Mouse (Mus musculus): ENCODE results near the gene Map3k6. TPM values are rescaled to one million over a fixed set of nuclear protein-coding genes. Genes with fewer than 3 reads are reported as not detected.

Gene Map3k6
- polyA plus RNA-seq, 1 experiment from 2014 or later = 1.7 TPM

DNA sequence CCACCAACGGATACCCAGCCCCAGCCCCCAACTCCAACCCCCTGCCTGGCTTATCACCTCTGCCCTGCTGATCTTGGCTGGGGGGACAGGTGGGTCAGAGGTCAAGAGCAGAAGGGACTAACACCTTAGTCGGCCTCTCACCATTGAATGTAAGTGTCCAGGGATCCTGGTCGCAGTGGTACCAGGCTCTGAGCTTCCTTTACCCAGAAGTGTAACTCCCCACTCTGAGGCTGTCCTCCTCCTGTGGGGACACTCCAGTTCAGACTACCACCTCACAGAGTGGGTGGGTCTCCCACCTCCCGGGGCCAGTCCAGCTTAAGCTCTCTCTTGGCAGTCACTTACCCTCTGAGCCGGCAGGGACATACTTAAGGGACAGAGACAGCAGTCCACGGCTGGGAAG, 14.8 kb downstream of the Map3k6 start:
- Histone ChIP-seq H3K27ac (no peak overlapping the region), H3K27me3 (peaks cover 63% of the 10 kb centered on the region), H3K9ac (no peak overlapping the region), H3K9me3 (replicated peaks) (no peaks in the 10 kb centered on the region), H3K4me2 (no peak overlapping the region), H3K4me3 (replicated peaks) (no peak overlapping the region), H3K36me3 (no peaks in the 10 kb centered on the region), H3K4me1 (replicated peaks) (peaks cover 19% of the 10 kb centered on the region)
- ATAC-seq (ENCODE audit: low read depth) = no peak
- WGBS (ENCODE audit: insufficient replicate concordance) = 49% methylated on average over 6 of the region's 6 CpGs
- DNase-seq = no peak

- DNase-seq (no peak), ATAC-seq (ENCODE audit: low read depth) (no peak)
- 27% methylated on average over 24 of the region's 24 CpGs for WGBS (ENCODE audit: insufficient replicate concordance)
- Histone ChIP-seq H3K27me3 (peaks cover 50% of the 10 kb centered on the region), H3K4me2 (peak overlapping the region; percentile 22), H3K36me3 (no peaks in the 10 kb centered on the region), H3K4me3 (replicated peaks) (no peak overlapping the region), H3K27ac (no peak overlapping the region), H3K9me3 (replicated peaks) (no peaks in the 10 kb centered on the region), H3K9ac (no peak overlapping the region), H3K4me1 (replicated peaks) (peaks cover 11% of the 10 kb centered on the region)
These were observed 16.2 kb downstream of the Map3k6 start for GRCm38 (mm10) chr4:133256820-133257219.

DNA sequence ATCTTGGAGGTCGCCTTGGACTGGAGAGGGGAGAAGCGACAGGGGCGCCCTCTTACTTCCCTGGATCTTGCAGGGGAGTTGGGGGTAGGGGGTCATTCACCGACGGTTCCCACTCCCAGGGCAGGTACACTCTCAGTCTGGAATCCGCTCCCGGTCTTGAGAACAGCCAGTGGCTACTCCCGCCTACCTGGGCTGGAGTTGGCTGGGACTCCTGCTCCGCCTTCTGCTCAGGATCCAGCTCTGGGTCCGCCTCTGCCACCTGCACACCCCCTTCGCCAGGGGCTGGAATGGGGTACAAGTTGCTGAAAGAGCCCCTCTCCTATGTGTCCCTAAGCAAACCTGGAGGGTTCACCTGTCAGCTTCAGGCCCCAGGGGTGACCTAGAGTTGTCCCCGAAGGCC, 16.6 kb downstream of the Map3k6 start:
- H3K9ac ChIP-seq = no peak overlapping the region
- 49% methylated on average over 11 of the region's 12 CpGs for WGBS (ENCODE audit: insufficient replicate concordance)
- ATAC-seq (ENCODE audit: low read depth) = no peak
- H3K4me2 ChIP-seq = peak overlapping the region; percentile 22
- DNase-seq = no peak
- H3K27ac ChIP-seq = no peak overlapping the region
- no peaks in the 10 kb centered on the region for H3K9me3 ChIP-seq (replicated peaks)
- H3K36me3 ChIP-seq = no peaks in the 10 kb centered on the region
- peaks cover 46% of the 10 kb centered on the region for H3K27me3 ChIP-seq
- H3K4me1 ChIP-seq (replicated peaks) = peaks cover 14% of the 10 kb centered on the region
- no peak overlapping the region for H3K4me3 ChIP-seq (replicated peaks)

GRCm38 (mm10) chr4:133257798-133258408, 17.3 kb downstream of the Map3k6 start:
- ATAC-seq (ENCODE audit: low read depth) (0 out of 2 replicates have a peak, but pooled peaks have one; percentile 22), DNase-seq (no peak)
- WGBS (ENCODE audit: insufficient replicate concordance) = 59% methylated on average over 12 of the region's 12 CpGs

DNA sequence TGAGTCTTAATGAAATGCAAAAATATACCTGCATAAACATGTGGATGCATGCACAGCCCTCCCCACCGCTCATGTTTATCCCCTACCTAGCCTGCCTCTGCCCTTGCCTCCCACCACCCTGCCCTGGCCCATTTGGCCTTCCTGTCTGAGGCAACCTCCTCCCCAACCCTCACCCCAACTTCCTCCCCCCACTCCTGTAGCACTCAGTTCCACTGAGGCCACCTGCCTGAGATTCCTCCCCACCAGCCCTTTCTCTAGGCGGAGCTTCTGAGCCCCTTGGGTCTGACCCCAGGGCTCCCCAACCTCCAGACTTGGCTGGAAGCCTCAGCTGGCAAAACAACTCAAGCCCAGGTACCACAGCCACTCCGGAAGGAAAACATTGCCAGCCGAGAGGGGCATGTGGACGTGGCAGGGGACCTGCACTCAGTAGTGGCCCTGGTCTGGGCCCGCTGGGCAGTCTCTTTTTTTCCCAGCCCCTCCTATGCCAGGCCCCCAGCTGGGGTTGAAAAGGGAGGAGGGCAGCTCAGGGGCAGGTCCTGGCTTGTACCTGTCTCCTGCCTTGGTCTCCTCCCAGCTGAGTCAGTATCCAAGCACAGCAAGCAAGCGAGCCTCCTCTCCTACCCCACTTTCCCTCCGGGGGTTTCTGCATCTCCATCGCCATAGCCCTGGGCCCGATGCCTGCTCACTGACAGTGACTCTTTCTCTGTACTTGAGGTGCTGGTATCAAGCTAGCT, 21.2 kb downstream of the Map3k6 start:
- Histone ChIP-seq H3K9ac (no peak overlapping the region), H3K27me3 (peaks cover 20% of the 10 kb centered on the region), H3K36me3 (peaks cover 26% of the 10 kb centered on the region), H3K9me3 (replicated peaks) (no peaks in the 10 kb centered on the region), H3K27ac (no peak overlapping the region), H3K4me3 (replicated peaks) (no peak overlapping the region), H3K4me2 (no peak overlapping the region), H3K4me1 (replicated peaks) (peaks cover 21% of the 10 kb centered on the region)
- DNase-seq (no peak), ATAC-seq (ENCODE audit: low read depth) (no peak)
- 52% methylated on average over 10 of the region's 10 CpGs for WGBS (ENCODE audit: insufficient replicate concordance)

More at GRCm38 (mm10) chr4:133257798-133258408, 17.3 kb downstream of the Map3k6 start:
- peaks cover 21% of the 10 kb centered on the region for H3K4me1 ChIP-seq (replicated peaks)
- H3K4me3 ChIP-seq (replicated peaks) = no peak overlapping the region
- no peak overlapping the region for H3K27ac ChIP-seq
- H3K9me3 ChIP-seq (replicated peaks) = no peaks in the 10 kb centered on the region
- H3K4me2 ChIP-seq = no peak overlapping the region
- H3K36me3 ChIP-seq = no peaks in the 10 kb centered on the region
- peaks cover 44% of the 10 kb centered on the region for H3K27me3 ChIP-seq
- H3K9ac ChIP-seq = no peak overlapping the region

DNA sequence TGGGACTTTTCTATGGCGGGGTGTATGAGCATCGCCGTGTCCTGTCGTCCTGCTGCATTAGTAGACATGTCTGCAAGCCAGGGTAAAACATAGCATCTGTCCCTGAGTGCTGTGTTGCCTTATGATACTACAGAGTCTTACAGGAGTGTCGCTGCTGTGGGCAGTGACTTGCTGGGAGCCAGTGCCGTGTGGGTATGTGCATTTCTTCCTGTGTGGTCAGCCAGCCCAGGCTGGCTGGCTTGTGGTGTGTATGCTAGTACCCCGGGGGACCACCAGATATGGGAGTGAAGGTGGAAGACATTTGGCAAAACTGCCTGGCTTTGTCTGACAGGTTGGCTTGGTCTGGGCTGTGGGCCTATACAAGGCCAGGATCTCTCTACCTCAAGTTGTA, 21.8 kb downstream of the Map3k6 start:
- no peak for ATAC-seq (ENCODE audit: low read depth)
- WGBS (ENCODE audit: insufficient replicate concordance) = 46% methylated on average over 7 of the region's 7 CpGs
- Histone ChIP-seq H3K4me2 (no peak overlapping the region), H3K27me3 (peaks cover 14% of the 10 kb centered on the region; the same call in 1 of the 2 replicates), H3K4me3 (replicated peaks) (no peak overlapping the region), H3K9me3 (replicated peaks) (no peaks in the 10 kb centered on the region), H3K27ac (no peak overlapping the region), H3K36me3 (peaks cover 32% of the 10 kb centered on the region), H3K9ac (no peak overlapping the region), H3K4me1 (replicated peaks) (peaks cover 20% of the 10 kb centered on the region)
- no peak for DNase-seq

- peaks cover 9% of the 10 kb centered on the region; the same call in 1 of the 2 replicates for H3K27me3 ChIP-seq
- 32% methylated on average over 7 of the region's 7 CpGs for WGBS (ENCODE audit: insufficient replicate concordance)
- H3K36me3 ChIP-seq = peaks cover 37% of the 10 kb centered on the region
- no peak within 1 kb of the TSS for H3K4me2 ChIP-seq
- H3K4me3 ChIP-seq (replicated peaks) = no peak within 1 kb of the TSS
- no peak within 1 kb of the TSS for H3K27ac ChIP-seq
- DNase-seq = no peak
- ATAC-seq (ENCODE audit: low read depth) = no peak
- no peaks in the 10 kb centered on the region for H3K9me3 ChIP-seq (replicated peaks)
- H3K4me1 ChIP-seq (replicated peaks) = peaks cover 16% of the 10 kb centered on the region
- no peak within 1 kb of the TSS for H3K9ac ChIP-seq
These were observed 22.3 kb downstream of the Map3k6 start, which contains the start of gene Sytl1 for GRCm38 (mm10) chr4:133262882-133263281. Gene Sytl1, minus strand, starts transcription at chr4:133263113.

GRCm38 (mm10) chr4:133263756-133264155, 23.1 kb downstream of the Map3k6 start:
- no peak for DNase-seq
- H3K27ac ChIP-seq = no peak overlapping the region
- ATAC-seq (ENCODE audit: low read depth) = no peak
- no peaks in the 10 kb centered on the region for H3K9me3 ChIP-seq (replicated peaks)
- H3K27me3 ChIP-seq = 0 out of 2 replicates have a peak, but pooled peaks cover 3% of the 10 kb centered on the region
- H3K36me3 ChIP-seq = peaks cover 46% of the 10 kb centered on the region
- no peak overlapping the region for H3K9ac ChIP-seq
- H3K4me1 ChIP-seq (replicated peaks) = peaks cover 15% of the 10 kb centered on the region
- WGBS (ENCODE audit: insufficient replicate concordance) = 70% methylated on average over 5 of the region's 5 CpGs
- H3K4me2 ChIP-seq = no peak overlapping the region
- H3K4me3 ChIP-seq (replicated peaks) = no peak overlapping the region

GRCm38 (mm10) chr4:133264559-133264958, 23.9 kb downstream of the Map3k6 start:
- no peak overlapping the region for H3K4me3 ChIP-seq (replicated peaks)
- H3K27ac ChIP-seq = no peak overlapping the region
- H3K9me3 ChIP-seq (replicated peaks) = no peaks in the 10 kb centered on the region
- H3K4me1 ChIP-seq (replicated peaks) = peaks cover 15% of the 10 kb centered on the region
- H3K27me3 ChIP-seq = no peaks in the 10 kb centered on the region
- no peak overlapping the region for H3K9ac ChIP-seq
- ATAC-seq (ENCODE audit: low read depth) (no peak), DNase-seq (no peak)
- H3K36me3 ChIP-seq = peaks cover 54% of the 10 kb centered on the region
- H3K4me2 ChIP-seq = no peak overlapping the region
- WGBS (ENCODE audit: insufficient replicate concordance) = 72% methylated on average over 2 of the region's 2 CpGs

DNA sequence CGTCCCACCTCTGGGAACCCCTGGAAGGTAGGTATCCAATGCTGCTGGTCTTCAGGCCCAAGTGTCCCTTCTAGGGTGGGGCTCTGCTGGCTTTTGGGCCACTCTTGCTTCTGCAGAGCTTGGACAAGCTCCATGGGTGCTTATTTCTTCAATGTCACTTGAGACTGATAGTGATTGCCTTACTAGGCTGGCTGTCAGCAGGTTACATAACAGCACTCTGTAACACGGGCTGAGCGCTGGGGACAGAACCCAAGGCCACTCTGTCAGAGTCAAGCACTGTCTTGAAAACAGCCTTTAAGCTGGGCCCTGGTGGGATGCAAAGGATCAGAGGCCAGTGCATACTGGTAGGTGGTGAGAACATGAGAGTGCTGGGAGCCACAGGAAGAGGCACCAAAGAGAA, 24.7 kb downstream of the Map3k6 start:
- Histone ChIP-seq H3K4me1 (replicated peaks) (peaks cover 15% of the 10 kb centered on the region), H3K4me3 (replicated peaks) (no peak overlapping the region), H3K27ac (no peak overlapping the region), H3K36me3 (peaks cover 61% of the 10 kb centered on the region), H3K9ac (no peak overlapping the region), H3K4me2 (no peak overlapping the region), H3K9me3 (replicated peaks) (no peaks in the 10 kb centered on the region), H3K27me3 (no peaks in the 10 kb centered on the region)
- DNase-seq (no peak), ATAC-seq (ENCODE audit: low read depth) (no peak)
- 85% methylated on average over 3 of the region's 3 CpGs for WGBS (ENCODE audit: insufficient replicate concordance)

- DNase-seq = no peak
- Histone ChIP-seq H3K9me3 (replicated peaks) (no peaks in the 10 kb centered on the region), H3K4me3 (replicated peaks) (no peak overlapping the region), H3K4me1 (replicated peaks) (peaks cover 15% of the 10 kb centered on the region), H3K9ac (no peak overlapping the region), H3K27me3 (no peaks in the 10 kb centered on the region), H3K4me2 (no peak overlapping the region), H3K36me3 (peaks cover 66% of the 10 kb centered on the region), H3K27ac (no peak overlapping the region)
- ATAC-seq (ENCODE audit: low read depth) = no peak
- WGBS (ENCODE audit: insufficient replicate concordance) = 84% methylated on average over 4 of the region's 4 CpGs
These were observed 25.1 kb downstream of the Map3k6 start for GRCm38 (mm10) chr4:133265759-133266158.
